Mouse (Mus musculus) adrenal gland, postnatal 36 days (tissue): ENCODE measurements around the gene Ercc6. TPM values are rescaled to one million over a fixed set of nuclear protein-coding genes. Genes with fewer than 3 reads are reported as not detected.

ENCODE experiments used
- DNase-seq, 2 experiments: peaks; one replicate each; pipeline ENCODE4 v3.0.0; 2021; ENCODE audit warnings: mixed read lengths in 1 of 2
- total RNA-seq, 2 experiments: library from RNA; stranded (reverse); gene quantifications; 2 replicates each; pipeline ENCODE4 v1.2.3; 2021

The Ercc6 gene
- total RNA-seq, 2 experiments from 2014 or later = 11.8 to 18.6 TPM

DNA sequence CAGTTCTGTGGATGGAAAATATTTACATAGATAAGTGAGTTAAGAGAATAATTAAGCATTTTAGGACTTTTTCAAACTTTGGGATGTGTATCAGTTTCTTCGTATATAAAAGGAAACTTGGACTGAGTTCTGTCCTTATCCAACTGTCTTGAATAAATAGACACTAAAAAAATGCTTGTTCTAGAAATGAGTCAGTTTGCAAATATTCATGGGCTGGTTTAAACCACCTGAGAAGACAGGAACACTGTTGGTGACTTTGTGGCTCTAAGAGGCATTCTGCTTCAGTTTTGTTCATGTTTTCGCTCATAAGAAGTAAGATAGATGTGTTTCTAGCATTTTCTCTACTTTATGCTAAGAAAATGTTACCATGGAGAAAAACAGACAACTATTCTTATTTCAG, 5.2 kb downstream of the Ercc6 start:
- no peak for DNase-seq

GRCm38 (mm10) chr14:32520400-32520926, 7.1 kb downstream of the Ercc6 start:
- DNase-seq = no peak

DNA sequence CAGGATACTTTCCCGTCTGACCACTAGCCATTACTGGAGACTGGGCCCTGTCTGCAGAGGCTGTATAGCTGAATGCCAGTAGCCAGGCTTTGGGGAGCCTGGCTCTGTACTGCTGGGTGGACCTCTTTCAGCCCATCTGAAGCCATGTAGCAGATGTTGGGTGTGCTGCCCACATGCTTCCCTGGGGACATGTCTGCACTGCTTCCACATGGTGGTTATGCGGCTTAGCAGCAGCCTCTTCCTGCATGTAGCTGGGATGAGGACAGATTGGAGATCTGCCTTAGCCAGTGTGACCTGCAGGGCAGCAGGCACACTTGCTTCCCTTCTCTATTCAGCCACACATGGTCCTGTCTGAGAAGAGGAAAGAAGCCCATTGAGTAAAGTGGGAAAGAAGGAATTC, 9.0 kb downstream of the Ercc6 start:
- no peak for DNase-seq

DNA sequence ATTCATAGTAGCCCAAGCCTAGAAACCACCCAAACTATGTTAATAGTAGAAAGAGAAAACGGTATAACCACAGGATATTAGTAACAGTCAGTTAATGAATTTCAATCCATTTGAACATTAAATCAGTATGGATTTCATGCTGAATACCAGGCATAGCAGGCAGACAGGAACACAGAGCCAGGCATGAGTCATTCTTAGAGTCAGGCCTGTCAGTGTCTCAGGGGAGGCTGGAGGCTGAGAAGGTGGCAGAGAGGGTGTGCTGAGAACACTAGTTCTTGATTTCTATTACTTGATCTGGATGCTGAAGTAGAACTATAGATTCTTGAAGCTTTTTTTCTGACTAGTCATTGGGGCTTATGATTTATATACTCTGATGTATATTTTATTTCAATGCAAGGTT, 10.8 kb downstream of the Ercc6 start:
- no peak for DNase-seq

- no peak for DNase-seq
Measured at GRCm38 (mm10) chr14:32525996-32526705, 12.8 kb downstream of the Ercc6 start.

GRCm38 (mm10) chr14:32527211-32527610, 13.9 kb downstream of the Ercc6 start:
- no peak for DNase-seq

DNA sequence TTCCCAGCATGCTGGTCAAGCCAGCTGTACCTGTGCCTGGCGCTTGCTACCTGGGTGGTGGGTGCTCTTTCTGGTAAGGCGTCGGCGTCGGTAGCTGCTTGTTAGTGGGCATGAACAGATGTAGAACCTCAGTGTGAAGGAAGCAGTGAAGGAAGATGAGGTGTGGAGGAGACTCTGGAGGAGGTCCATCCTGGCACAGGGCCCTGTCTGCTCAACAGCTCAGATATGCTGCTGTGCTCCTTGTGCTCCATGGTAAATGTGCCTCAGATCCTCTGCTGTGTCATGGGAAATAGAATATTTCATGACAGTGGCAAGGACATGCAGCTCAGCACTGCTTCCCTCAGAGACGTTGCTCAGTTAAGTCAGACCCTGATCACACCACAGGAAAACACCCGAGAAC, 15.7 kb downstream of the Ercc6 start:
- DNase-seq = no peak

- peak; percentile 25 to 49 for DNase-seq
Measured at GRCm38 (mm10) chr14:32530896-32531295, 17.6 kb downstream of the Ercc6 start.

DNA sequence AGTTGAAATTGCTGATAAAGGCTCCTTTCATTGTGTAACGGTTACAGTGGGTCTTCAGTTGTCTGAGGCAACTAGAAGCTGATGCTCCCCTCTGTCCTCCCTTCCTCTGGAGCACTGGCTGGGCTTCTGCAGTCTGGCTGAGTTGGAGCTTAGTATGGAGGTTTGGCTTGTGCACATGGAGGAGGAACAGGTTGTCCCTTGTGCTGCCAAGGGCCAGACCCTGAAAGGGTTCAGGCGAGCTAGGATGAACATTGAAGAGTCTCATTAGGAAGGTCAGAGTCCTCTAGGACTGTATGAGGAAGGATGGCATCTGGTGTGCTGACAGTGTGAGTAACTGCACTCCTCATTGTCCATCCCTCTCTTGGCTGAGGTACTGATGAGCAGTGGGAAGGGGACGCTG, 18.1 kb downstream of the Ercc6 start:
- no peak for DNase-seq

GRCm38 (mm10) chr14:32532381-32533147, 19.2 kb downstream of the Ercc6 start:
- DNase-seq = no peak

DNA sequence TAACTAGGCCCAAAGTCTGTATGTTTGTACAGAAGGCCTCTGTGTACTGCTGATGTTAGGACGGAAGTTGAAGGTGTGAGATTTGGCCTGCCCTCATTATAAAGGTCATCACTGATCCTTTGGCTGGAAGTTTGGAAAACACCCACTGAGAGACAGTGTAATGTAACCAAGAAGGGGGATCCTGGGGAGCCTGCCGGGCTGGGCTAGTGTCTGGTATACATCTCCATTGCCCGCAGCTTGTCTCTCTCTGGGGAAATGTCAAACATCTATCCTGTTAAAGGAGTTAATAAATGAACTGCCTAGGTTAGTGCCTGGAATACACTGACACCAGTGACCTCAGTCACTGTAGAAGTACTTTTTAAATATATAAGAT, 19.8 kb downstream of the Ercc6 start:
- DNase-seq = no peak

DNA sequence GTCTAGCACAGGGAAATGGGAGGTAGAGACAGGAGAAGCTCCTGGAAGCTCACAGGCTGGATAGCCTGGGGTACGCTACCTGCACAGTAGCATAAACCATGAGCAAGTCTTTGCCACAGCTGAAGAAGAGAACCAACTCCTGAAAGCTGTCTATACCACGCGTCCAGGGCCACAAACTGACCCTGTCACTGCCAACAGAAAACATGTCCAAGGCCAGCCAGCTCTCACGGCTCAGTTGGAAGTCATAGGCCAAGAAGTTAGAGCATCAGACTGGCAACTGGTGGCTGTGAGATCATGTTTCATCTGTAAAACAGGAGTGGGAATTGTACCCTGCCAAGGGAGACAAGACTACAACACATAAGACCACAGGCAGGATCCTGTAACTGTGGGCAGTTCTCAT, 20.3 kb downstream of the Ercc6 start:
- DNase-seq = peak in 1 of 2 experiments; percentile 31

GRCm38 (mm10) chr14:32534137-32534536, 20.8 kb downstream of the Ercc6 start:
- no peak for DNase-seq

GRCm38 (mm10) chr14:32536763-32537162, 23.4 kb downstream of the Ercc6 start:
- DNase-seq = no peak

GRCm38 (mm10) chr14:32538115-32538514, 24.8 kb downstream of the Ercc6 start:
- DNase-seq = peak in 1 of 2 experiments; percentile 36

DNA sequence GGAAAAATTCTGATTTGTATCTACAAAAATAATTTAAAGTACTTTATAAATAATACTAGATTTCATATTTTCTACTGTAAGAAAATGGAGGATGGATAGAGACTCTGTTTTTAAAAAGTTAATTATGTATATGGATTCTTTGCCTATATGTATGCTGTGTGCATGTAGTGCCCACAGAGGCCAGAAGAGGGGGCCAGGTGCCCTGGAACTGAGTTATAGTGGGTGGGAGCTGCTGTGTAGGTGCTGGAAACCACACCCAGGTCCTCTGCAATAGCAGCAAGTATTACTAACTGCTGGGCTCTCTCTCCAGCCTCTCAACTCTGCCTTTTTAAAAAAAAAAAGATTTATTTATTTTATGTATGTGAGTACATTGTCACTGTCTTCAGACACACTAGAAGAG, 29.8 kb downstream of the Ercc6 start:
- DNase-seq = no peak

GRCm38 (mm10) chr14:32546676-32547075, 33.4 kb downstream of the Ercc6 start:
- DNase-seq = no peak

DNA sequence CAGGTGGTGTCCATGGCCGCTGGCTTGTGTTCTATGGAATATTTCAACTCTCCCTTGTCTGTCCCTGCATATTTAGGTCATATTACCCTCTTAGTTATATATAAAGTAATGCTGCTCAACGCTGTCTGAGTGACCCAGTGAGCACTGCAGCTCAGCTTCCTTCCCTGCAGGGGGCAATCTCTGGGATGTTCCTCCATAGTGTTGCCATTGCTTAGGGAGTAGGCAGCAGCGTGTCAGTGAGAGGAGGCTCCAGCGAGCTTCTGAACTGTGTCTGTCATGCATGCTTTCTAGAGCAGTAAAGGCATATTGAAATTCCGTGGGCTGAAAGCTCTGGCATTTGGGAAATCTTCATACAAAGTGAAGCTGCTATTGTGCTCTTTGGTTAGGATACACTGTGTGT, 38.5 kb downstream of the Ercc6 start:
- no peak for DNase-seq

DNA sequence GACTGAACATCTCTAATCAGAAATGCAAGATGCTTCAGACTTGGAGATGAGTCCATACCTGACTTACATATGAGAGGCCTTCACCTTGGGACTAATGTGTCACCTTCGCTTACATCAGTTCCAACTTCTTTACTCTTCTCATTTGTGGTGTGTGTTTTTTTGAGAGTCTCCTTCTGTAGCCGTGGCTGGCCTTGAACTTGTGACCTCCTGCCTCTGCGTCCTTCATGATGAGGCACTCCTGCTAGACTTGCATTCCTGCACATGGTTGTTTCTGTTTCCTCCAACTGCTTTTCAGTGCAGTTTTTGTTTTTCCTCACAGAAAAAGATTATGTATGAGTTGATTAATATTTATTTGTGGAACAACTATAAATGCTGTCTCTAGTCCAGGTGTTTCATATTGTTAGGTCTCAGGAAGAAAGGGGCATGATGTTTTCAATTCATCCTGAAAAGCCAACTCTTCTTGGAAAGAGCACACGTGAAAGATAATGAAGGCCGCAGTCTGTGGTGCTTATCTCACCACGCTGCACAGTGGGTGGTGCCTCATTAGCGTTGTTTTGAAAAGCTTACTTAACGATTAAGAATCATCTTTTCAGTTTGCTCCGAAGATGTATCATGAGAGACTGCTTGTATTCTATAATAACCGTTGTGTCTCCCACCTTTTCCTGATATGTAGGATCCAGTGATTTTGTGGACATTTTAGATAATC, 40.0 kb downstream of the Ercc6 start:
- no peak for DNase-seq

- DNase-seq = peak in 1 of 2 experiments; percentile 12
Measured at GRCm38 (mm10) chr14:32554860-32555526, 41.7 kb downstream of the Ercc6 start.

DNA sequence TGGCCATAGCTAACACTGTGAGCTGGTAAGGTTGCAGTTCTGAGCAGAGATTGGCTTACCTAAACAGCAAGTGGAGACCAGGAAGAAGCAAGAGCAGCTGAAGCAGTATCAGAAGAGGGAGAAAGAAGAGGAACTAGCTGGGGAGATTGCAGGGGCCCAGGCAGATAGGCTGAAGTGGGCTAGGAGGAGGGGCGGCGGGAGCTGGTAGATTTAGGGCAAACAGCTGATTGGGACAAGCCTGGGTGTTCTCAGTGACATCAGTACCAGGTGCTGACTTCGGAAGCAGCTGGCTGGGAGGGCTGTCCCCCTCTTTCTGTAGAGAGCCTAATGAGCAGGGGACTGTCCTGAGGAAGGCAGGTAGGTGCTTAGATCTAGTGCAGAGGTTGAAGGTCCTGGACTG, 48.1 kb downstream of the Ercc6 start:
- no peak for DNase-seq

DNA sequence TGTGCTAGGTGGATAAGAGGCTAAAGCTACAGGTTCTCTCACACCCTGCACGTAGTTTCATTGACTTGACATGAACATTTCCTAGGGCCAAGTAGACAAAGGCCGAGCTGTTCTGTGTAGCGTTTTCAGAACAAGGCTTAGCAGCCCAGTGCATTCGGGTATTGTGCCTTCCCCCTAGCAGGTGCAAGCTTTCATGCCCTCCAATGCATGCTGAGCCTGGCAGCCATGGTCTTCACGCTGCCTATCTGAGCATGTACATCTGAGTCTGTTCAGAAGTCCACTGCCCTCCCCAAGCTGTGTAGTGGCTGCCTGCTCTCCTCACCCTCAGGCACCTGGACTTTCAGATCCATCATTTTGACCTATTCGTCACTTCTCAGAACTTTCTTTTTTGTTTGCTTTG, 50.3 kb downstream of the Ercc6 start:
- no peak for DNase-seq
